Mouse (Mus musculus) liver, embryonic 14.5 days (tissue): ENCODE data around the gene Galnt2.

ENCODE experiments used
- CTCF ChIP-seq: IDR thresholded peaks from 2 replicates; pipeline ENCODE4 v1.5.1; 2016; ENCODE audit warnings: antibody characterized with exemption, low read depth, control low read depth
- EP300 ChIP-seq: IDR thresholded peaks from 2 replicates; pipeline ENCODE4 v1.6.1; 2016; ENCODE audit warnings: antibody characterized with exemption, low read depth

GRCm38 (mm10) chr8:124311723-124312122 is 80.5 kb downstream of the Galnt2 start:
- TF ChIP-seq CTCF (no peak), EP300 (no peak)
